Mouse (Mus musculus): ENCODE data around the gene Dusp19. TPM values are rescaled to one million over a fixed set of nuclear protein-coding genes. Genes with fewer than 3 reads are reported as not detected.

Gene Dusp19
- 18.8 and 19.7 TPM in 2 replicates for polyA plus RNA-seq (2014; fragmentation: Nextera tagmentation; extraction: Ambion mirVana)

- peak within 1 kb of the TSS; percentile 66 for H3K9ac ChIP-seq (ENCODE audit: low read length)
- DNase-seq (ENCODE audit: low spot score), result peak; percentile 98
- no peaks in the 10 kb centered on the region for H3K27me3 ChIP-seq (replicated peaks; ENCODE audit: control insufficient read depth, insufficient read depth, low read length)
- peak within 1 kb of the TSS; percentile 60 for H3K27ac ChIP-seq (ENCODE audit: low read depth, low read length)
- peak; percentile 99 for ATAC-seq
- H3K36me3 ChIP-seq (ENCODE audit: control insufficient read depth, insufficient read depth, low read length), result no peaks in the 10 kb centered on the region
- WGBS, result 2% methylated on average over 21 of the region's 21 CpGs
- H3K9me3 ChIP-seq (replicated peaks; ENCODE audit: control insufficient read depth, low read length), result no peaks in the 10 kb centered on the region
- peak within 1 kb of the TSS; percentile 53 for H3K4me3 ChIP-seq (ENCODE audit: low read depth, low read length)
- peaks cover 6% of the 10 kb centered on the region for H3K4me1 ChIP-seq (ENCODE audit: control insufficient read depth, insufficient read depth, low read length)
- peak within 1 kb of the TSS; percentile 62 for H3K4me2 ChIP-seq (ENCODE audit: low read length)
Measured at GRCm38 (mm10) chr2:80616854-80617737, at the start of gene Dusp19, which contains the start of gene Nup35. Dusp19 (plus strand) TSS chr2:80617045. Nup35 (plus strand) TSS chr2:80617236.

- 88% methylated on average over 4 of the region's 4 CpGs for WGBS
Measured at GRCm38 (mm10) chr2:80567411-80567810, 49.4 kb upstream of the Dusp19 start.

GRCm38 (mm10) chr2:80570656-80571055, 46.2 kb upstream of the Dusp19 start:
- Histone ChIP-seq H3K27ac (ENCODE audit: low read depth, low read length) (no peak overlapping the region), H3K9ac (ENCODE audit: low read length) (no peak overlapping the region), H3K27me3 (replicated peaks; ENCODE audit: control insufficient read depth, insufficient read depth, low read length) (no peaks in the 10 kb centered on the region), H3K4me3 (ENCODE audit: low read depth, low read length) (no peak overlapping the region), H3K36me3 (ENCODE audit: control insufficient read depth, insufficient read depth, low read length) (no peaks in the 10 kb centered on the region), H3K9me3 (replicated peaks; ENCODE audit: control insufficient read depth, low read length) (no peaks in the 10 kb centered on the region), H3K4me1 (ENCODE audit: control insufficient read depth, insufficient read depth, low read length) (no peaks in the 10 kb centered on the region), H3K4me2 (ENCODE audit: low read length) (no peak overlapping the region)
- no peak for DNase-seq (ENCODE audit: low spot score)
- ATAC-seq, result no peak
- 73% methylated on average over 4 of the region's 4 CpGs for WGBS

More at GRCm38 (mm10) chr2:80567411-80567810, 49.4 kb upstream of the Dusp19 start:
- no peak for ATAC-seq
- H3K4me2 ChIP-seq (ENCODE audit: low read length), result no peak overlapping the region
- DNase-seq (ENCODE audit: low spot score), result no peak
- no peak overlapping the region for H3K9ac ChIP-seq (ENCODE audit: low read length)
- H3K4me3 ChIP-seq (ENCODE audit: low read depth, low read length), result no peak overlapping the region
- H3K27me3 ChIP-seq (replicated peaks; ENCODE audit: control insufficient read depth, insufficient read depth, low read length), result no peaks in the 10 kb centered on the region
- H3K27ac ChIP-seq (ENCODE audit: low read depth, low read length), result no peak overlapping the region
- no peaks in the 10 kb centered on the region for H3K4me1 ChIP-seq (ENCODE audit: control insufficient read depth, insufficient read depth, low read length)
- H3K36me3 ChIP-seq (ENCODE audit: control insufficient read depth, insufficient read depth, low read length), result no peaks in the 10 kb centered on the region
- H3K9me3 ChIP-seq (replicated peaks; ENCODE audit: control insufficient read depth, low read length), result no peaks in the 10 kb centered on the region

- H3K4me1 ChIP-seq (ENCODE audit: control insufficient read depth, insufficient read depth, low read length), result peaks cover 12% of the 10 kb centered on the region
- H3K27me3 ChIP-seq (replicated peaks; ENCODE audit: control insufficient read depth, insufficient read depth, low read length), result no peaks in the 10 kb centered on the region
- H3K27ac ChIP-seq (ENCODE audit: low read depth, low read length), result no peak overlapping the region
- H3K9me3 ChIP-seq (replicated peaks; ENCODE audit: control insufficient read depth, low read length), result no peaks in the 10 kb centered on the region
- H3K36me3 ChIP-seq (ENCODE audit: control insufficient read depth, insufficient read depth, low read length), result no peaks in the 10 kb centered on the region
- DNase-seq (ENCODE audit: low spot score) (no peak), ATAC-seq (no peak)
- 96% methylated on average over 1 of the region's 1 CpGs for WGBS
- H3K4me2 ChIP-seq (ENCODE audit: low read length), result no peak overlapping the region
- H3K4me3 ChIP-seq (ENCODE audit: low read depth, low read length), result no peak overlapping the region
- H3K9ac ChIP-seq (ENCODE audit: low read length), result no peak overlapping the region
Measured at GRCm38 (mm10) chr2:80577286-80577685, 39.6 kb upstream of the Dusp19 start.

GRCm38 (mm10) chr2:80579253-80579891, 37.5 kb upstream of the Dusp19 start:
- H3K9ac ChIP-seq (ENCODE audit: low read length), result peak overlapping the region; percentile 53
- H3K9me3 ChIP-seq (replicated peaks; ENCODE audit: control insufficient read depth, low read length), result no peaks in the 10 kb centered on the region
- H3K27ac ChIP-seq (ENCODE audit: low read depth, low read length), result no peak overlapping the region
- H3K4me3 ChIP-seq (ENCODE audit: low read depth, low read length), result peak overlapping the region; percentile 13
- 52% methylated on average over 6 of the region's 6 CpGs for WGBS
- H3K4me1 ChIP-seq (ENCODE audit: control insufficient read depth, insufficient read depth, low read length), result peaks cover 12% of the 10 kb centered on the region
- DNase-seq (ENCODE audit: low spot score) (no peak), ATAC-seq (no peak)
- H3K27me3 ChIP-seq (replicated peaks; ENCODE audit: control insufficient read depth, insufficient read depth, low read length), result no peaks in the 10 kb centered on the region
- H3K4me2 ChIP-seq (ENCODE audit: low read length), result peak overlapping the region; percentile 78
- no peaks in the 10 kb centered on the region for H3K36me3 ChIP-seq (ENCODE audit: control insufficient read depth, insufficient read depth, low read length)

- peaks cover 12% of the 10 kb centered on the region for H3K4me1 ChIP-seq (ENCODE audit: control insufficient read depth, insufficient read depth, low read length)
- peak overlapping the region; percentile 97 for H3K27ac ChIP-seq (ENCODE audit: low read depth, low read length)
- no peaks in the 10 kb centered on the region for H3K9me3 ChIP-seq (replicated peaks; ENCODE audit: control insufficient read depth, low read length)
- H3K4me3 ChIP-seq (ENCODE audit: low read depth, low read length), result peak overlapping the region; percentile 81
- DNase-seq (ENCODE audit: low spot score), result peak; percentile 57
- H3K4me2 ChIP-seq (ENCODE audit: low read length), result peak overlapping the region; percentile 78
- H3K36me3 ChIP-seq (ENCODE audit: control insufficient read depth, insufficient read depth, low read length), result no peaks in the 10 kb centered on the region
- H3K9ac ChIP-seq (ENCODE audit: low read length), result peak overlapping the region; percentile 98
- WGBS, result under 1% methylated on average over 59 of the region's 65 CpGs
- peak; percentile 74 for ATAC-seq
- no peaks in the 10 kb centered on the region for H3K27me3 ChIP-seq (replicated peaks; ENCODE audit: control insufficient read depth, insufficient read depth, low read length)
Measured at GRCm38 (mm10) chr2:80580311-80580961, 36.4 kb upstream of the Dusp19 start.

GRCm38 (mm10) chr2:80581043-80581711, 35.7 kb upstream of the Dusp19 start, which contains the start of gene Nckap1:
Nckap1 (minus strand) TSS chr2:80581380.
- peaks cover 12% of the 10 kb centered on the region for H3K4me1 ChIP-seq (ENCODE audit: control insufficient read depth, insufficient read depth, low read length)
- H3K4me3 ChIP-seq (ENCODE audit: low read depth, low read length), result peak within 1 kb of the TSS; percentile 81
- DNase-seq (ENCODE audit: low spot score) (peak; percentile 89), ATAC-seq (peak; percentile 97)
- under 1% methylated on average over 59 of the region's 88 CpGs for WGBS
- no peaks in the 10 kb centered on the region for H3K9me3 ChIP-seq (replicated peaks; ENCODE audit: control insufficient read depth, low read length)
- peak within 1 kb of the TSS; percentile 97 for H3K27ac ChIP-seq (ENCODE audit: low read depth, low read length)
- H3K9ac ChIP-seq (ENCODE audit: low read length), result peak within 1 kb of the TSS; percentile 98
- no peaks in the 10 kb centered on the region for H3K27me3 ChIP-seq (replicated peaks; ENCODE audit: control insufficient read depth, insufficient read depth, low read length)
- H3K36me3 ChIP-seq (ENCODE audit: control insufficient read depth, insufficient read depth, low read length), result no peaks in the 10 kb centered on the region
- H3K4me2 ChIP-seq (ENCODE audit: low read length), result peak within 1 kb of the TSS; percentile 78

GRCm38 (mm10) chr2:80582356-80582755, 34.5 kb upstream of the Dusp19 start:
- Histone ChIP-seq H3K36me3 (ENCODE audit: control insufficient read depth, insufficient read depth, low read length) (no peaks in the 10 kb centered on the region), H3K27ac (ENCODE audit: low read depth, low read length) (no peak overlapping the region), H3K4me2 (ENCODE audit: low read length) (no peak overlapping the region), H3K4me3 (ENCODE audit: low read depth, low read length) (no peak overlapping the region), H3K27me3 (replicated peaks; ENCODE audit: control insufficient read depth, insufficient read depth, low read length) (no peaks in the 10 kb centered on the region), H3K4me1 (ENCODE audit: control insufficient read depth, insufficient read depth, low read length) (peaks cover 12% of the 10 kb centered on the region), H3K9ac (ENCODE audit: low read length) (no peak overlapping the region), H3K9me3 (replicated peaks; ENCODE audit: control insufficient read depth, low read length) (no peaks in the 10 kb centered on the region)
- 52% methylated on average over 3 of the region's 3 CpGs for WGBS
- no peak for DNase-seq (ENCODE audit: low spot score)
- no peak for ATAC-seq

Data from forebrain, embryonic 14.5 days (tissue).